Mouse (Mus musculus): ENCODE results near the gene Myl4. TPM values are rescaled to one million over a fixed set of nuclear protein-coding genes. Genes with fewer than 3 reads are reported as not detected.
"Not testable (repeated sequence)": the region's sequence is repeated elsewhere in the genome, so short reads cannot be mapped to it uniquely, and the experiment has no call there.

Myl4 gene
- polyA plus RNA-seq, 1 experiment from 2014 or later: not detected

- H3K79me2 ChIP-seq (ENCODE audit: inconsistent target): no peaks in the 10 kb centered on the region
- H3K27ac ChIP-seq: no peak overlapping the region
- 96% methylated on average over 2 of the region's 2 CpGs for WGBS (ENCODE audit: missing documents)
- no peak overlapping the region for H3K4me3 ChIP-seq (ENCODE audit: inconsistent target)
- no peaks in the 10 kb centered on the region for H3K36me3 ChIP-seq (ENCODE audit: inconsistent target)
These were observed 10.5 kb downstream of the Myl4 start for GRCm38 (mm10) chr11:104560971-104561370.

GRCm38 (mm10) chr11:104563496-104563895, 13.0 kb downstream of the Myl4 start:
- WGBS (ENCODE audit: missing documents): 100% methylated on average over 1 of the region's 1 CpGs
- H3K27ac ChIP-seq: no peak overlapping the region
- H3K4me3 ChIP-seq (ENCODE audit: inconsistent target): no peak overlapping the region
- no peaks in the 10 kb centered on the region for H3K36me3 ChIP-seq (ENCODE audit: inconsistent target)
- no peaks in the 10 kb centered on the region for H3K79me2 ChIP-seq (ENCODE audit: inconsistent target)

GRCm38 (mm10) chr11:104565172-104565571, 14.7 kb downstream of the Myl4 start:
- 73% methylated on average over 9 of the region's 9 CpGs for WGBS (ENCODE audit: missing documents)

GRCm38 (mm10) chr11:104566097-104566496, 15.6 kb downstream of the Myl4 start:
- Histone ChIP-seq H3K27ac (no peak overlapping the region), H3K36me3 (ENCODE audit: inconsistent target) (no peaks in the 10 kb centered on the region), H3K79me2 (ENCODE audit: inconsistent target) (no peaks in the 10 kb centered on the region), H3K4me3 (ENCODE audit: inconsistent target) (no peak overlapping the region)
- whole genome bisulfite sequencing (ENCODE audit: missing documents): 81% methylated on average over 6 of the region's 6 CpGs

More at GRCm38 (mm10) chr11:104565172-104565571, 14.7 kb downstream of the Myl4 start:
- Histone ChIP-seq H3K4me3 (ENCODE audit: inconsistent target) (no peak overlapping the region), H3K27ac (no peak overlapping the region), H3K36me3 (ENCODE audit: inconsistent target) (no peaks in the 10 kb centered on the region), H3K79me2 (ENCODE audit: inconsistent target) (no peaks in the 10 kb centered on the region)

- no peaks in the 10 kb centered on the region for H3K36me3 ChIP-seq (ENCODE audit: inconsistent target)
- WGBS (ENCODE audit: missing documents): 83% methylated on average over 2 of the region's 2 CpGs
These were observed 16.3 kb downstream of the Myl4 start for GRCm38 (mm10) chr11:104566796-104567195.

GRCm38 (mm10) chr11:104567736-104568135, 17.3 kb downstream of the Myl4 start:
- H3K36me3 ChIP-seq (ENCODE audit: inconsistent target): no peaks in the 10 kb centered on the region
- no peaks in the 10 kb centered on the region for H3K79me2 ChIP-seq (ENCODE audit: inconsistent target)
- over 99% methylated on average over 9 of the region's 9 CpGs for WGBS (ENCODE audit: missing documents)
- H3K27ac ChIP-seq: no peak overlapping the region
- H3K4me3 ChIP-seq (ENCODE audit: inconsistent target): no peak overlapping the region

More at GRCm38 (mm10) chr11:104566796-104567195, 16.3 kb downstream of the Myl4 start:
- Histone ChIP-seq H3K27ac (no peak overlapping the region), H3K79me2 (ENCODE audit: inconsistent target) (no peaks in the 10 kb centered on the region), H3K4me3 (ENCODE audit: inconsistent target) (no peak overlapping the region)

GRCm38 (mm10) chr11:104568326-104568725, 17.9 kb downstream of the Myl4 start:
- H3K36me3 ChIP-seq (ENCODE audit: inconsistent target): no peaks in the 10 kb centered on the region
- 100% methylated on average over 4 of the region's 4 CpGs for WGBS (ENCODE audit: missing documents)
- no peak overlapping the region for H3K27ac ChIP-seq
- H3K79me2 ChIP-seq (ENCODE audit: inconsistent target): no peaks in the 10 kb centered on the region
- H3K4me3 ChIP-seq (ENCODE audit: inconsistent target): no peak overlapping the region

- H3K4me3 ChIP-seq (ENCODE audit: inconsistent target); H3K79me2 ChIP-seq (ENCODE audit: inconsistent target); H3K36me3 ChIP-seq (ENCODE audit: inconsistent target); H3K27ac ChIP-seq: not testable (repeated sequence)
- 61% methylated on average over 5 of the region's 8 CpGs for WGBS (ENCODE audit: missing documents)
These were observed 20.1 kb downstream of the Myl4 start for GRCm38 (mm10) chr11:104570515-104570914.

GRCm38 (mm10) chr11:104571373-104571772, 20.9 kb downstream of the Myl4 start:
- H3K36me3 ChIP-seq (ENCODE audit: inconsistent target); H3K4me3 ChIP-seq (ENCODE audit: inconsistent target); H3K27ac ChIP-seq; H3K79me2 ChIP-seq (ENCODE audit: inconsistent target): not testable (repeated sequence)
- 5% methylated on average over 28 of the region's 28 CpGs for WGBS (ENCODE audit: missing documents)

- H3K36me3 ChIP-seq (ENCODE audit: inconsistent target): no peaks in the 10 kb centered on the region
- H3K4me3 ChIP-seq (ENCODE audit: inconsistent target): no peak overlapping the region
- 93% methylated on average over 7 of the region's 7 CpGs for WGBS (ENCODE audit: missing documents)
- no peak overlapping the region for H3K27ac ChIP-seq
- no peaks in the 10 kb centered on the region for H3K79me2 ChIP-seq (ENCODE audit: inconsistent target)
These were observed 21.6 kb downstream of the Myl4 start for GRCm38 (mm10) chr11:104572091-104572490.

GRCm38 (mm10) chr11:104572566-104572965, 22.1 kb downstream of the Myl4 start:
- Histone ChIP-seq H3K4me3 (ENCODE audit: inconsistent target) (no peak overlapping the region), H3K79me2 (ENCODE audit: inconsistent target) (no peaks in the 10 kb centered on the region), H3K36me3 (ENCODE audit: inconsistent target) (no peaks in the 10 kb centered on the region), H3K27ac (no peak overlapping the region)
- 88% methylated on average over 2 of the region's 2 CpGs for WGBS (ENCODE audit: missing documents)

- no peaks in the 10 kb centered on the region for H3K79me2 ChIP-seq (ENCODE audit: inconsistent target)
- 96% methylated on average over 10 of the region's 10 CpGs for WGBS (ENCODE audit: missing documents)
- no peak overlapping the region for H3K4me3 ChIP-seq (ENCODE audit: inconsistent target)
- H3K27ac ChIP-seq: no peak overlapping the region
- H3K36me3 ChIP-seq (ENCODE audit: inconsistent target): no peaks in the 10 kb centered on the region
These were observed 26.5 kb downstream of the Myl4 start for GRCm38 (mm10) chr11:104576772-104577612.

GRCm38 (mm10) chr11:104578074-104578473, 27.6 kb downstream of the Myl4 start:
- no peaks in the 10 kb centered on the region for H3K36me3 ChIP-seq (ENCODE audit: inconsistent target)
- H3K27ac ChIP-seq: no peak overlapping the region
- H3K79me2 ChIP-seq (ENCODE audit: inconsistent target): no peaks in the 10 kb centered on the region
- no peak overlapping the region for H3K4me3 ChIP-seq (ENCODE audit: inconsistent target)
- WGBS (ENCODE audit: missing documents): 71% methylated on average over 5 of the region's 5 CpGs

- Histone ChIP-seq H3K27ac (no peak overlapping the region), H3K36me3 (ENCODE audit: inconsistent target) (no peaks in the 10 kb centered on the region), H3K4me3 (ENCODE audit: inconsistent target) (no peak overlapping the region), H3K79me2 (ENCODE audit: inconsistent target) (no peaks in the 10 kb centered on the region)
- WGBS (ENCODE audit: missing documents): 18% methylated on average over 9 of the region's 9 CpGs
These were observed 28.6 kb downstream of the Myl4 start for GRCm38 (mm10) chr11:104579084-104579483.

GRCm38 (mm10) chr11:104579575-104579974, 29.1 kb downstream of the Myl4 start:
- Histone ChIP-seq H3K79me2 (ENCODE audit: inconsistent target) (no peaks in the 10 kb centered on the region), H3K4me3 (ENCODE audit: inconsistent target) (no peak overlapping the region), H3K27ac (no peak overlapping the region), H3K36me3 (ENCODE audit: inconsistent target) (no peaks in the 10 kb centered on the region)
- 90% methylated on average over 7 of the region's 8 CpGs for WGBS (ENCODE audit: missing documents)

Measured in macrophage (primary cell).